Mouse (Mus musculus) lung, embryonic 15.5 days (tissue): Measurements from ENCODE around the gene H3f3a. TPM values are rescaled to one million over a fixed set of nuclear protein-coding genes. Genes with fewer than 3 reads are reported as not detected.
A peak's percentile ranks its signal among the peaks of the same experiment; 100 is the strongest.

Experiments used
- ATAC-seq: fragments of 200-750 bp; cut with Nextera tagmentation; 2 replicates; pipeline ENCODE4 v1.8.0; 2017; ENCODE audit warnings: moderate number of reproducible peaks, borderline replicate concordance; ENCODE audit not compliant: low FRiP score, low TSS enrichment; ENCODE audit errors: extremely low read depth
- H3K27ac ChIP-seq: fragments of 300-500 bp; sonication (generic); 2 replicates; pipeline ENCODE4 v1.5.1; 2015; ENCODE audit warnings: moderate library complexity, mild to moderate bottlenecking, inconsistent platforms
- H3K27me3 ChIP-seq: fragments of 300-500 bp; sonication (generic); 2 replicates; pipeline ENCODE4 v1.6.1; 2015; ENCODE audit warnings: inconsistent platforms
- H3K36me3 ChIP-seq: fragments of 300-500 bp; sonication (generic); 2 replicates; pipeline ENCODE4 v1.6.1; 2015; ENCODE audit warnings: inconsistent platforms
- H3K4me1 ChIP-seq: fragments of 300-500 bp; sonication (generic); 2 replicates; pipeline ENCODE4 v1.6.1; 2015; ENCODE audit warnings: inconsistent platforms
- H3K4me2 ChIP-seq: fragments of 300-500 bp; sonication (generic); 2 replicates; pipeline ENCODE4 v1.6.1; 2015; ENCODE audit warnings: inconsistent platforms, mild to moderate bottlenecking, moderate library complexity
- H3K4me3 ChIP-seq: fragments of 300-500 bp; sonication (generic); 2 replicates; pipeline ENCODE4 v1.5.1; 2015; ENCODE audit warnings: mild to moderate bottlenecking, inconsistent platforms
- H3K9ac ChIP-seq: fragments of 300-500 bp; sonication (generic); 2 replicates; pipeline ENCODE4 v1.6.1; 2015; ENCODE audit warnings: inconsistent platforms
- H3K9me3 ChIP-seq: fragments of 300-500 bp; sonication (generic); 2 replicates; pipeline ENCODE4 v1.6.1; 2016; ENCODE audit warnings: inconsistent platforms
- WGBS: fragments of 180-500 bp; shearing (Covaris S2); methylation state at CpG from one replicate; pipeline ENCODE4 v1.1.7; 2015; 5-methylcytosine and 5-hydroxymethylcytosine counted together
- polyA plus RNA-seq: library from polyadenylated mRNA; unstranded; fragments of >200 nt; fragmentation: Nextera tagmentation; extraction: Ambion mirVana; gene quantifications from 2 replicates; pipeline ENCODE4 v1.2.1, GENCODE M21; 2015

The H3f3a gene
- polyA plus RNA-seq, 1 experiment from 2014 or later = 2,584 TPM

DNA sequence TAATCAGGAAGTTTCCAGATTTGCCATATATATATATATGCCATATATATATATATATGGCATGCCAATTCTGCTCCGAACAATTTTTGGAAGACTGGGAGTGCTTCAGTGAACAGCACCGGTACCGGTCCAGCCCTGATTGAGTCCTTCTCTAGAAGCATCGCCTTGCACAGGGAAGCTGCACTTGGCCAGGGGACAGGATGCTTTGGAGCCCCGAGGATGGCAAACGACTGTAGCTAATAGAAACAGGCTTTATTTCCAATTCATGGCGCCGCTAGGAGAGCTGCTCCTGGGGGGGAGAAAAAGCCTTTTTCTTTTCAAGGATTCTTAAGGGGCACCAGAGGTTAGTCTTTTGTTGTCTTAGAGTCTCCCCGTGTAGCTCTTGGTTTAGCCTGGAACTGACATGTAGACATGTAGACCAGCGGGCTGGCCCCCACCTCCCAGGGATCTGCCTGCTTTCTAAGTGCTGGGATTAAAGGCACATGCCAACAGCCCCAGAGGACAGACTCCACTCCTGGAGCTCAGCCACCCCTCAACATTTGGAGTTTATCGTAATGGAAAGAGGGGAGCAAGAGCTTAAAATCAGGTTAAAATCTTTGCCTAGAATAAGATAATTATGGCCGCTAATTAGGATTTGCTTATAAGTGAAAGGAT, 1.8 kb upstream of the H3f3a start:
- H3K36me3 ChIP-seq = peaks cover 4% of the 10 kb centered on the region; the same call in 1 of the 2 replicates
- H3K4me2 ChIP-seq = no peak overlapping the region
- H3K9ac ChIP-seq = no peak overlapping the region
- no peak overlapping the region for H3K27ac ChIP-seq
- ATAC-seq = no peak
- no peak overlapping the region for H3K4me3 ChIP-seq
- WGBS = 68% methylated on average over 12 of the region's 12 CpGs
- no peaks in the 10 kb centered on the region for H3K9me3 ChIP-seq
- H3K27me3 ChIP-seq = no peaks in the 10 kb centered on the region
- peaks cover 24% of the 10 kb centered on the region for H3K4me1 ChIP-seq

DNA sequence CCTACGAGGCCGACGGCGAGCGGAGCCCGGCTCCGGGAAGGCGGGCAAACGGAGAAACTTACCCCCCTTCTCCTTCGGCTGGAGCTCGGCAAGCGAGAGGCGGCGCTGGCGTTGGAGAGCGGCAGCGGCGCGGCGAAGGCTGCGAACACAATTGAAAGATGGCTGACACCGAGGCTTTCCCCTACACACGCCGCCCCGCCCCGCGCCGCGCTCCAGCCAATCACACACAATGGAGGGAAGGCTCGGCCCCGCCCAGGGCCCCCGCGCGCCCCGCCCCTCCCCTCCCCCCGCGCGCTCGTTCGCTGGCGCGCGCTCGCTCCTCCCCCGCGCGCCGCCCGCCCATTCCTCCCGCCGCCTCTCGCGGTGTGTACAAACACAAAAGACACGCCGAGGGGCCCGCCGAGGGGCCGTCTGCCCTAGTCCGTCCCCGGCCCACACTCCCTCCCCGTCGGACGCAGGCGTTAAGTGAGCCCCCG, 296 bp downstream of the H3f3a start:
- H3K9me3 ChIP-seq = no peaks in the 10 kb centered on the region
- peak overlapping the region; percentile 98 for H3K4me3 ChIP-seq
- peaks cover 20% of the 10 kb centered on the region for H3K36me3 ChIP-seq
- peak overlapping the region; percentile 85 for H3K4me2 ChIP-seq
- H3K4me1 ChIP-seq = peaks cover 30% of the 10 kb centered on the region
- peak; percentile 98 for ATAC-seq
- no peaks in the 10 kb centered on the region for H3K27me3 ChIP-seq
- H3K9ac ChIP-seq = peak overlapping the region; percentile 100
- peak overlapping the region; percentile 100 for H3K27ac ChIP-seq
- under 1% methylated on average over 54 of the region's 65 CpGs for WGBS

DNA sequence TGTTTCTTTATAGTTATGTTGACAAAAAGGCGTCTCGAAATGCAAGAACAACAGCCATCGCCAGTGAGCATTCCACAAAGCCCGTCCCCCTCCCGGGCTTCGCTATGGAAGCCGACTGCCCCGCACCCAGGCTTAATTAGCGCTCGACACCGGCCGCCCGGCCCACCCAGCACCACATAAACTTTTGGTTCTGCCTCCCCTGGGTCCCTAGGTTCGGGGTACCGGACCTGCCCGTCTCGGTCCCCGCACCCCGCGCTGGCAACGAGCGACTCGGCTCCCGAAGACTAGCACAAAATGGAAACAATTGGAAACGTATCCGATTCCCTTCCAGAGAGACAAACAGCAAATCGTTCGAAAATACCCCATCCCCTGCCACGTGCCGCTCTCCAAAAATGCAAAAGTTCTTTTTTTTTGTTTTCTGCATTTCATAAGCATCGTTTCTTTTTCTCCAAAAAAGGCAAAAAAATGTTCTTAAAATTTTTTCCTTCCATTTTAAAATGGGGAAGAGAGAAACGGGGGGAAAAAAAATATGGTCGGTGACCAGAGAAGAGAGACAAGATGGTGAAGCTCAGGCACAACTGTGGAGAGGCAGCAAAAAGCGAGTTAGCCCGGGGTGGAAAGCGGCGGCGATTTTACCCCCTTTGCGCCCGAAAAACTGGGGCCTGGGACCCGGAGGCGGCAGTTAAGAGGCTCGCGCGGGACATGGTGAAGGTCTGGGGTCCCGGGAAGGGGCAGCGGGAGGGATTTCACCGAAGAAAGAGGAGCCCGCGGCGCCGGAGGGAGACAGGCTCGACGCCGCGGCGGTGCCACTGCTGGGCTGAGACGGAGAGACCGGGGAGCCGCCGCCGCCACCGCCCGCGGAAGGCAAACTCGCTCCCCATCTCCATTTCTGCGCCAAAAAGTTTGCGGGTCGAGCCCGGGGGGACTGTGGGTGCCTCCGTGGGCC, 1.0 kb downstream of the H3f3a start:
- Histone ChIP-seq H3K4me2 (peak overlapping the region; percentile 52), H3K27ac (peak overlapping the region; percentile 100), H3K4me3 (peak overlapping the region; percentile 98), H3K9me3 (no peaks in the 10 kb centered on the region), H3K36me3 (peaks cover 26% of the 10 kb centered on the region), H3K27me3 (no peaks in the 10 kb centered on the region), H3K4me1 (peaks cover 30% of the 10 kb centered on the region), H3K9ac (peak overlapping the region; percentile 100)
- under 1% methylated on average over 71 of the region's 71 CpGs for WGBS
- ATAC-seq = peak; percentile 13

DNA sequence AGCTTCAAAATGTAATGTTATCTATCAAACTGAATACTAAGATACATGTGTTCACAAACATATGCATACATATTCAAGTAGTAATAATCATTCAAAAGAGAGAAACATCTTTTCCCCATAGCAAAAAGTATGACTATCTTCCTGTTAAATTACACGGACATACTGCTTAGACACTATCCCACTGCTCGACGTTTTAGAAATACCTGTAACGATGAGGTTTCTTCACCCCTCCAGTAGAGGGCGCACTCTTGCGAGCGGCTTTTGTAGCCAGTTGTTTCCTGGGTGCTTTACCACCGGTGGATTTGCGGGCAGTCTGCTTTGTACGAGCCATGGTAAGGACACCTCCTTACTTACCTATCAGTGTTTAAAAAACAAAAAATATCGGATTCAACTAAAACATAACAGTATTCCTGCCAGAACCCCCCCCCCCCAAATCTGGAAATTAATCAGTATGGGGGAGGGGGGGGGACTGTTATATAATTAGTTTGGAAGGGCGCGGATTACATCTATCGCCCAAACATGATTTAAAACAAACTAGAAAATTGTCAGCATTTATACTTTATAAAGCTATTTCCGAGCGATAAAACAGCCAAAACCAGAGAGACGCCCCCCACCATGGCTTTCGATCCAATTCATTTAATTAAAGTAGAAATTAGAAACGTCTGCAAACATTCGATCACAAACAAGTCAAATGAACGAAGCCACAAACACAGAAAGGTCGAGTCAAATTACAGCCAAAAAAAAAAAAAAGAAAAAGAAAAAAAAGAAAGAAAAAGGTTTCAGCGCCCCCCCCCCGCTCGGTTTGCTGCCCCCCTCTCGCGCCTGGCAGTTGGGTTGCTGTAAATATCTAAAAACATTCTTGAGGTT, 1.9 kb downstream of the H3f3a start:
- Histone ChIP-seq H3K27me3 (no peaks in the 10 kb centered on the region), H3K4me1 (peaks cover 30% of the 10 kb centered on the region), H3K9me3 (no peaks in the 10 kb centered on the region), H3K9ac (peak overlapping the region; percentile 100), H3K4me3 (peak overlapping the region; percentile 98), H3K27ac (peak overlapping the region; percentile 100), H3K4me2 (peak overlapping the region; percentile 52), H3K36me3 (peaks cover 35% of the 10 kb centered on the region)
- ATAC-seq = no peak
- 1% methylated on average over 27 of the region's 27 CpGs for WGBS

DNA sequence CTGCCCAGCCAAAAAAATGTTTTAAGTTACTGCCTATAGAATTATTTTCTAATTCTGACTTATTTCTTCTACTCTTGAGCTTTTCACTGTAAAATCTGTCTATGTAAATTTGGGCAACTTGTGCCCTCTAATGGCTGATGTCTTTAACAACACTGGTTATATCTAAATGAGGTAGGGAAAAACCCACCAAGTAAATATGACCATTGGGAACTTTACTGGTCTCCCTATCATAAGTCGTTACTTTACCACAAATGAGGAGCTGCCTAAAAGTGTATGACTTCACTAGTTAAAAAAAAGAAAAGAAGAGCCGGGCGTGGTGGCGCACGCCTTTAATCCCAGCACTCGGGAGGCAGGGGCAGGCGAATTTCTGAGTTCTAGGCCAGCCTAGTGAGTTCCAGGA, 2.8 kb downstream of the H3f3a start:
- H3K4me1 ChIP-seq = peaks cover 30% of the 10 kb centered on the region
- ATAC-seq = no peak
- H3K4me3 ChIP-seq = peak overlapping the region; percentile 98
- H3K27ac ChIP-seq = no peak overlapping the region
- peak overlapping the region; percentile 52 for H3K4me2 ChIP-seq
- no peaks in the 10 kb centered on the region for H3K27me3 ChIP-seq
- no peak overlapping the region for H3K9ac ChIP-seq
- H3K9me3 ChIP-seq = no peaks in the 10 kb centered on the region
- H3K36me3 ChIP-seq = peaks cover 43% of the 10 kb centered on the region
- 55% methylated on average over 7 of the region's 7 CpGs for WGBS

DNA sequence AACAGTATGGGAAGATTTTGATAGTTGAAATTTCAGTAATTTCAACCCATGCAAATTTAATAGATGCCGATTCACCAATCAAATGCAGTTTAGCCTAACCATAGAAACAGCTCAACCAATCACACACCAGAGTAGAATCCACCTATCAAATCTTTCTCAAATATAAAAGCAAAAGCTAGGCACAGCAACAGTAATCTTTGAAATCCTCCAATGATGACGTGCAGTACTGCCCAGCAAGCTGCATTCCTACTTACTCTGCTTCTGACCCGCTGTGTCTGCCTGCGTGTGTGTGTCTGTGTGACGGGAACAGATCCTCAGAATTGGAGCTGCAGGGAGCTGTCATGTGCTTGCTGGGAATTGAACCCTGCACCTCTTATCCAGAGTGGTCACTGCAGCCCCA, 4.9 kb downstream of the H3f3a start:
- H3K27ac ChIP-seq = no peak overlapping the region
- H3K4me1 ChIP-seq = peaks cover 13% of the 10 kb centered on the region
- no peak overlapping the region for H3K4me3 ChIP-seq
- 78% methylated on average over 5 of the region's 5 CpGs for WGBS
- no peak for ATAC-seq
- no peaks in the 10 kb centered on the region for H3K9me3 ChIP-seq
- H3K4me2 ChIP-seq = no peak overlapping the region
- peaks cover 65% of the 10 kb centered on the region for H3K36me3 ChIP-seq
- no peak overlapping the region for H3K9ac ChIP-seq
- no peaks in the 10 kb centered on the region for H3K27me3 ChIP-seq

DNA sequence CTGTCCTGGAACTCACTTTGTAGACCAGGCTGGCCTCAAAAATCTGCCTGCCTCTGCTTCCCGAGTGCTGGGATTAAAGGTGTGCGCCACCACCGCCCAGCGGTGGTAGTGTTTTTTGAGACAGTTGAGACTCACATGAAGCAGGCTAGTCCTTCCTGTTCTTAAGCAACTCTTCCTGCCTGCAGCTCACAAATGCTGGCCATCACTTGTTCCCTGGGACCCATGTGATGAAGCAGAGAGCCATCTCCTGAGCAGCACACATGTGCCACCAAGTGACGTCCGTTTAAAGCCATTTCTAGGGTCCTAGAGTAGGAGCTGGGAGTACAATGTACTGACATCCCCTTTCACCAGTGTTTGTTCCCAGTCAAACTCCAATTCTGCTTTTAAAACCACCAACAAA, 9.9 kb downstream of the H3f3a start:
- Histone ChIP-seq H3K27me3 (no peaks in the 10 kb centered on the region), H3K27ac (no peak overlapping the region), H3K4me2 (no peak overlapping the region), H3K9me3 (no peaks in the 10 kb centered on the region), H3K36me3 (peaks cover 82% of the 10 kb centered on the region), H3K4me3 (no peak overlapping the region), H3K4me1 (no peaks in the 10 kb centered on the region), H3K9ac (no peak overlapping the region)
- ATAC-seq = no peak
- WGBS = 85% methylated on average over 6 of the region's 6 CpGs

DNA sequence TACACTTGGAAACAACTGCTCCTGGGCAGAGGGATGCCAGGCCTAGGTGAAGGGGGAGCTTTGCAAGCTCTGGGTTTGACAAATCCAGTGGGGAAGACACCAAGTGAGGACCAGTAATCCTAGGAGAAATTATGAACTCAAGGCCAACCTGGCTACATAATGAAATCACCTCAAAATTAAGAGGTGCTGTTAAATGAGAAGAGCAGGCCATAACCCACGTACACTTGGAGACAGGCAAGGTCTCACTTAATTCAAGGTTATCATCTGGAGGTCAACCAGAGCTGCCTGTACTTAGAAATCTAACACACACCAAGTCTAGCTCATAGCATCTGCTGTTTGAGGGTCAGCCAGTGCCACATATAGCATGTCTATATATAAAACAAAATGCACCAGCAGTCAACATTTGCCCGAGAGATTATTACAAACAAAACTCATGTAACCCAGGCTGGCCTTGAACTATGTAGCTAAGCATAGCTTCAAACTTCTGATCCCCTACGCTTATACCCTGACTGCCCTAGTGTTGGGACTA, 12.2 kb downstream of the H3f3a start:
- 63% methylated on average over 3 of the region's 3 CpGs for WGBS
- H3K27ac ChIP-seq = no peak overlapping the region

DNA sequence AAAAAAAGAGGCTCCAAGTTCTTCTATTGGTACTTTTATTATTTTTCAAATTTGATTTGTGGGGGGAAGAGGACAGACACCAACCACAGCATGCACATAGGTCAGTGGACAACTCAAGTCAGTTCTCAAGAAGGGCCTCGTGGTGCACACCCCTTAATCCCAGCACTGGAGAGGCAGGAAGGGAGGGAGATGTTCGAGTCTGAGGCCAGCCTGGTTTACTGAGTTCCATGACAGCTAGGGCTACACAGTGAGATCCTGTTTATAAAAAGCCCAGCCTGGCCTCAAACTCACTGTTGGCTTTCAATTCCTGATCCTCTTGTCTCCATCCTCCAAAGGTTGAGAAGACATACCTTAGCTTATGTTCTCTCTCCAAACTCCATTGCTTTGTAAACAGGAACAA, 12.9 kb downstream of the H3f3a start:
- ATAC-seq = no peak
- H3K9ac ChIP-seq = no peak overlapping the region
- peaks cover 55% of the 10 kb centered on the region for H3K36me3 ChIP-seq
- no peak overlapping the region for H3K4me3 ChIP-seq
- no peak overlapping the region for H3K4me2 ChIP-seq
- no peak overlapping the region for H3K27ac ChIP-seq
- no peaks in the 10 kb centered on the region for H3K27me3 ChIP-seq
- H3K9me3 ChIP-seq = no peaks in the 10 kb centered on the region
- whole genome bisulfite sequencing = 45% methylated on average over 2 of the region's 2 CpGs
- H3K4me1 ChIP-seq = no peaks in the 10 kb centered on the region

More for the DNA sequence above, 12.2 kb downstream of the H3f3a start:
- no peaks in the 10 kb centered on the region for H3K9me3 ChIP-seq
- no peak overlapping the region for H3K4me2 ChIP-seq
- H3K27me3 ChIP-seq = no peaks in the 10 kb centered on the region
- H3K36me3 ChIP-seq = peaks cover 62% of the 10 kb centered on the region
- H3K9ac ChIP-seq = no peak overlapping the region
- ATAC-seq = no peak
- H3K4me1 ChIP-seq = no peaks in the 10 kb centered on the region
- no peak overlapping the region for H3K4me3 ChIP-seq

DNA sequence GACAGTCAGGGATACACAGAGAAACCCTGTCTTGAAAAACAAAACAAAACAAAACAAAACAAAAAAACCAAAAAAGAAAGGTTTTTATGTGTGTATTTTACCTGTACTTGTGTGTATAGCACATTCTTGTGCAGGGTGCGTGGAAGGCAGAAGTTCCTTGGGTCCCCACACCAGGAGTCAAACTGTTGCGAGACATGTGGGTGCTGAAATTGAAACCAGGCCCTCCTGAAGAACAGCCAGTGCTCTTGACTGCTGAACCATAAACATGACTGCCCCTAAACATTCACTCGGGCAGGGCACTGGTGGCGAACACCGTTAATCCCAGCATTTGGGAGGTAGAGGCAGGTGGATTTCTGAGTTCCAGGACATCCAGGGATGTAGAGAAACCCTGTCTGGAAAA, 13.7 kb downstream of the H3f3a start:
- ATAC-seq = no peak
- H3K9ac ChIP-seq = no peak overlapping the region
- no peak overlapping the region for H3K27ac ChIP-seq
- no peaks in the 10 kb centered on the region for H3K4me1 ChIP-seq
- H3K36me3 ChIP-seq = peaks cover 47% of the 10 kb centered on the region
- H3K9me3 ChIP-seq = no peaks in the 10 kb centered on the region
- H3K4me2 ChIP-seq = no peak overlapping the region
- H3K27me3 ChIP-seq = no peaks in the 10 kb centered on the region
- no peak overlapping the region for H3K4me3 ChIP-seq
- WGBS = 93% methylated on average over 5 of the region's 5 CpGs

DNA sequence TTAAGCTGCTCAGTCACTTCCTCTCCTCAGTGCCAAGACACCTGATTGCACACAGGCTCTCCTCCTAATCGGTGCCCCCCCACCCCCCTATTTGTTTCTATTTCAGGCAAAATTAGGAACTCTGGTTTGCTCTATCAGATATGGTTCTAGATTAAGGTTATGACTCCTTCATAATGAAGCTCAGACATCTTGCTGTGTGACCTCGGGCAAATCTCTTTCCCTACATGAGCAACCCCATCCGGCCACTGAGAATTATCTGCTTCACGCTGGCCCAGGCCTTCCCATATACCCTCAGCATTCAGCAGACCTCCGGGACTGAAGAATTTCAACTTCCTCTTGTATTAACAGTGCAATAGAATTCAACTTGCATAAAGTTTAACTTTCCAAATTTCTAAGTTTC, 14.5 kb downstream of the H3f3a start:
- Histone ChIP-seq H3K4me3 (no peak overlapping the region), H3K36me3 (peaks cover 39% of the 10 kb centered on the region), H3K27ac (no peak overlapping the region), H3K4me2 (no peak overlapping the region), H3K9ac (no peak overlapping the region), H3K27me3 (no peaks in the 10 kb centered on the region), H3K9me3 (no peaks in the 10 kb centered on the region), H3K4me1 (peaks cover 2% of the 10 kb centered on the region)
- no peak for ATAC-seq
- 79% methylated on average over 5 of the region's 5 CpGs for WGBS
